Mouse (Mus musculus) liver, embryonic 11.5 days (tissue): Measurements from ENCODE around the gene Notch2. TPM values are rescaled to one million over a fixed set of nuclear protein-coding genes. Genes with fewer than 3 reads are reported as not detected.

Experiments
- ATAC-seq: fragments of 200-750 bp; cut with Nextera tagmentation; replicated peaks from 2 replicates; pipeline ENCODE4 v1.8.0; 2017; ENCODE audit warnings: moderate number of reproducible peaks, mild to moderate bottlenecking, moderate TSS enrichment, moderate library complexity; ENCODE audit not compliant: low FRiP score
- DNase-seq: peaks from one replicate; pipeline ENCODE4 v3.0.0-alpha.2; 2017; ENCODE audit warnings: low spot score
- H3K27ac ChIP-seq: fragments of 300-500 bp; sonication (generic); 2 replicates; pipeline ENCODE4 v1.5.1; 2014; ENCODE audit warnings: mild to moderate bottlenecking, low read depth, low read length, control low read depth
- H3K27me3 ChIP-seq: fragments of 300-500 bp; sonication (generic); replicated peaks from 2 replicates; pipeline ENCODE4 v1.6.1; 2014; ENCODE audit warnings: low read length, mixed read lengths; ENCODE audit not compliant: control insufficient read depth, insufficient read depth
- H3K36me3 ChIP-seq: fragments of 300-500 bp; sonication (generic); 2 replicates; pipeline ENCODE4 v1.6.1; 2014; ENCODE audit warnings: mild to moderate bottlenecking, low read length, moderate library complexity, mixed read lengths; ENCODE audit not compliant: control insufficient read depth, insufficient read depth
- H3K4me1 ChIP-seq: fragments of 300-500 bp; sonication (generic); replicated peaks from 2 replicates; pipeline ENCODE4 v1.6.1; 2014; ENCODE audit warnings: low read length, mixed read lengths; ENCODE audit not compliant: control insufficient read depth, insufficient read depth
- H3K4me2 ChIP-seq: fragments of 300-500 bp; sonication (generic); 2 replicates; pipeline ENCODE4 v1.6.1; 2014; ENCODE audit warnings: mild to moderate bottlenecking, control low read depth, moderate library complexity
- H3K4me3 ChIP-seq: fragments of 300-500 bp; sonication (generic); 2 replicates; pipeline ENCODE4 v1.5.1; 2014; ENCODE audit warnings: low read depth, low read length, control low read depth
- H3K9ac ChIP-seq: fragments of 300-500 bp; sonication (generic); 2 replicates; pipeline ENCODE4 v1.6.1; 2014; ENCODE audit warnings: low read depth, low read length, control low read depth
- H3K9me3 ChIP-seq: fragments of 300-500 bp; sonication (generic); 2 replicates; pipeline ENCODE4 v1.6.1; 2016; ENCODE audit warnings: low read length, inconsistent platforms, mixed read lengths; ENCODE audit not compliant: control insufficient read depth
- WGBS: fragments of 180-500 bp; shearing (Covaris S2); extraction: QIAGEN DNeasy Blood & Tissue Kit; methylation state at CpG from one replicate; pipeline ENCODE4 v1.1.7; 2014; 5-methylcytosine and 5-hydroxymethylcytosine counted together
- polyA plus RNA-seq: library from polyadenylated mRNA; unstranded; fragments of >200 nt; fragmentation: Nextera tagmentation; extraction: Ambion mirVana; gene quantifications from 2 replicates; pipeline ENCODE4 v1.2.1, GENCODE M21; 2014

The Notch2 gene
- polyA plus RNA-seq, 1 experiment from 2014 or later, result 17.2 TPM

GRCm38 (mm10) chr3:98039666-98040456, 26.5 kb downstream of the Notch2 start:
- Histone ChIP-seq H3K4me2 (no peak overlapping the region), H3K27me3 (no peaks in the 10 kb centered on the region), H3K9me3 (no peaks in the 10 kb centered on the region), H3K4me1 (peaks cover 25% of the 10 kb centered on the region), H3K9ac (no peak overlapping the region), H3K36me3 (no peaks in the 10 kb centered on the region), H3K4me3 (no peak overlapping the region), H3K27ac (no peak overlapping the region)
- WGBS, result 83% methylated on average over 16 of the region's 16 CpGs
- ATAC-seq (no peak), DNase-seq (no peak)

GRCm38 (mm10) chr3:98040836-98041235, 27.5 kb downstream of the Notch2 start:
- Histone ChIP-seq H3K27me3 (no peaks in the 10 kb centered on the region), H3K4me2 (no peak overlapping the region), H3K27ac (no peak overlapping the region), H3K4me1 (peaks cover 28% of the 10 kb centered on the region), H3K4me3 (no peak overlapping the region), H3K9ac (no peak overlapping the region), H3K36me3 (no peaks in the 10 kb centered on the region), H3K9me3 (no peaks in the 10 kb centered on the region)
- no peak for DNase-seq
- WGBS, result 86% methylated on average over 6 of the region's 6 CpGs
- no peak for ATAC-seq

GRCm38 (mm10) chr3:98042301-98042700, 29.0 kb downstream of the Notch2 start:
- ATAC-seq, result no peak
- Histone ChIP-seq H3K4me1 (peaks cover 34% of the 10 kb centered on the region), H3K4me2 (no peak overlapping the region; the same call in 1 of the 2 replicates)

GRCm38 (mm10) chr3:98042955-98043456, 29.7 kb downstream of the Notch2 start:
- H3K4me1 ChIP-seq, result peaks cover 34% of the 10 kb centered on the region
- ATAC-seq (no peak), DNase-seq (no peak)
- no peak overlapping the region for H3K4me3 ChIP-seq
- no peaks in the 10 kb centered on the region for H3K36me3 ChIP-seq
- H3K4me2 ChIP-seq, result no peak overlapping the region
- no peaks in the 10 kb centered on the region for H3K27me3 ChIP-seq
- 52% methylated on average over 9 of the region's 9 CpGs for WGBS
- no peaks in the 10 kb centered on the region for H3K9me3 ChIP-seq
- H3K9ac ChIP-seq, result no peak overlapping the region
- H3K27ac ChIP-seq, result peak overlapping the region; percentile 19; the same call in 1 of the 2 replicates

More at GRCm38 (mm10) chr3:98042301-98042700, 29.0 kb downstream of the Notch2 start:
- Histone ChIP-seq H3K36me3 (no peaks in the 10 kb centered on the region), H3K27ac (no peak overlapping the region; the same call in 1 of the 2 replicates), H3K27me3 (no peaks in the 10 kb centered on the region), H3K9ac (no peak overlapping the region), H3K4me3 (no peak overlapping the region), H3K9me3 (no peaks in the 10 kb centered on the region)
- WGBS, result 75% methylated on average over 6 of the region's 6 CpGs
- DNase-seq, result no peak

- no peaks in the 10 kb centered on the region for H3K9me3 ChIP-seq
- H3K4me1 ChIP-seq, result peaks cover 30% of the 10 kb centered on the region
- ATAC-seq (no peak), DNase-seq (no peak)
- H3K36me3 ChIP-seq, result no peaks in the 10 kb centered on the region
- WGBS, result 82% methylated on average over 4 of the region's 4 CpGs
- H3K27me3 ChIP-seq, result no peaks in the 10 kb centered on the region
- H3K4me3 ChIP-seq, result no peak overlapping the region
- no peak overlapping the region for H3K9ac ChIP-seq
- no peak overlapping the region for H3K27ac ChIP-seq
- no peak overlapping the region for H3K4me2 ChIP-seq
These were observed 30.3 kb downstream of the Notch2 start for GRCm38 (mm10) chr3:98043669-98044068.

- ATAC-seq (no peak), DNase-seq (no peak)
- no peaks in the 10 kb centered on the region for H3K27me3 ChIP-seq
- peaks cover 26% of the 10 kb centered on the region for H3K4me1 ChIP-seq
- H3K4me3 ChIP-seq, result no peak overlapping the region
- H3K27ac ChIP-seq, result no peak overlapping the region
- H3K4me2 ChIP-seq, result no peak overlapping the region
- no peaks in the 10 kb centered on the region for H3K9me3 ChIP-seq
- H3K9ac ChIP-seq, result no peak overlapping the region
- 75% methylated on average over 4 of the region's 4 CpGs for WGBS
- H3K36me3 ChIP-seq, result no peaks in the 10 kb centered on the region
These were observed 31.5 kb downstream of the Notch2 start for GRCm38 (mm10) chr3:98044768-98045368.

- no peaks in the 10 kb centered on the region for H3K27me3 ChIP-seq
- no peak overlapping the region for H3K4me3 ChIP-seq
- ATAC-seq (peak; percentile 27; the same call in 1 of the 2 replicates), DNase-seq (no peak)
- H3K27ac ChIP-seq, result 0 out of 2 replicates have a peak overlapping the region, but pooled peaks have one; percentile 41
- H3K9me3 ChIP-seq, result no peaks in the 10 kb centered on the region
- no peak overlapping the region for H3K4me2 ChIP-seq
- 63% methylated on average over 8 of the region's 8 CpGs for WGBS
- peaks cover 26% of the 10 kb centered on the region for H3K4me1 ChIP-seq
- H3K9ac ChIP-seq, result no peak overlapping the region
- no peaks in the 10 kb centered on the region for H3K36me3 ChIP-seq
These were observed 32.3 kb downstream of the Notch2 start for GRCm38 (mm10) chr3:98045465-98046148.

- H3K9me3 ChIP-seq, result no peaks in the 10 kb centered on the region
- DNase-seq, result no peak
- ATAC-seq, result peak; percentile 88
These were observed 33.0 kb downstream of the Notch2 start for GRCm38 (mm10) chr3:98046305-98046704.

More at GRCm38 (mm10) chr3:98046305-98046704, 33.0 kb downstream of the Notch2 start:
- 38% methylated on average over 8 of the region's 8 CpGs for WGBS
- Histone ChIP-seq H3K4me3 (no peak overlapping the region), H3K27me3 (no peaks in the 10 kb centered on the region), H3K36me3 (no peaks in the 10 kb centered on the region), H3K27ac (peak overlapping the region; percentile 41; the same call in 1 of the 2 replicates), H3K9ac (no peak overlapping the region), H3K4me1 (peaks cover 26% of the 10 kb centered on the region), H3K4me2 (no peak overlapping the region)
